ENCODE assay signal across 21 mouse cellular contexts in the genomic region with DNA sequence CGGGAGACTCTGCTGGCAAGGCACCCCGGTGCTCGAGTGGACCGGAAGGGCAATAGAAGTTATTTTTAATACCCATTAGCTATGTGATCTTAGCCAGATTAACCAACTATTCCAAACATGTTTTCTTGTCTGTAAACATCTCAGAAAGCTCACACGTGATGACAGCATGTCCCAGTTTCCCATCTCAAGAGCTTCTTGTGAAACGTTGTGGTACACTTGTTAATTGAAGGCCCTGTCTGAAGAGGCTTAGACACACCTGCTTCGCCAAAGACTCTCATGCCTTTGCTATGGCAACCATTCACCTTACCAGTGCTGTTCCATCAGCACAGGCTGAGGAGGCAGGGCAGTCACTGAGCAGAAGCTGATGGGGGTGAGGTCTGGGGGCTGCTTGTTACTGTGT.
"Had no signal": no experiment of that assay in that cellular context is flagged by ENCODE, and none has a peak within 500 bp of the region (broad histone marks: within the 10 kb centered on the region; RNA-seq: fewer than 3 reads in every experiment).

No protein-coding gene starts in this region.

- H3K27me3 ChIP-seq: limb, embryonic 12.5 days; limb, embryonic 15.5 days; midbrain, embryonic 12.5 days; midbrain, embryonic 15.5 days; neural tube, embryonic 13.5 days; stomach, embryonic 15.5 days had no signal

- H3K36me3 ChIP-seq: limb, embryonic 12.5 days; limb, embryonic 15.5 days; midbrain, embryonic 12.5 days; midbrain, embryonic 15.5 days; neural tube, embryonic 13.5 days; stomach, embryonic 15.5 days had no signal

- H3K9me3 ChIP-seq: limb, embryonic 12.5 days; limb, embryonic 15.5 days; midbrain, embryonic 12.5 days; midbrain, embryonic 15.5 days; neural tube, embryonic 13.5 days; stomach, embryonic 15.5 days had no signal

- H3K27ac ChIP-seq: limb, embryonic 12.5 days; limb, embryonic 15.5 days; liver, embryonic 14.5 days; macrophage; midbrain, embryonic 12.5 days; midbrain, embryonic 15.5 days; neural tube, embryonic 13.5 days; stomach, embryonic 15.5 days had no signal

- H3K4me3 ChIP-seq: limb, embryonic 12.5 days; limb, embryonic 15.5 days; midbrain, embryonic 12.5 days; midbrain, embryonic 15.5 days; myocyte; neural tube, embryonic 13.5 days; stomach, embryonic 15.5 days had no signal

- DNase-seq: kidney, adult 18-20 months; kidney, adult 9 months; kidney, postnatal 14 days; kidney, postnatal 4 days; left cerebral cortex, postnatal 4 days; liver, postnatal 0 days; retina, postnatal 1 day; right cerebral cortex, postnatal 25 days; spleen, adult 18-20 months; thymus, postnatal 36 days had no signal

- ATAC-seq: intestine, embryonic 16.5 days; liver, postnatal 0 days; midbrain, embryonic 15.5 days had no signal

- H3K4me1 ChIP-seq: limb, embryonic 15.5 days; stomach, embryonic 15.5 days had no signal

- H3K9ac ChIP-seq: limb, embryonic 12.5 days; limb, embryonic 15.5 days; liver, embryonic 14.5 days; liver, postnatal 0 days; midbrain, embryonic 12.5 days; midbrain, embryonic 15.5 days; neural tube, embryonic 13.5 days; stomach, embryonic 15.5 days had no signal

- H3K4me2 ChIP-seq: limb, embryonic 12.5 days; limb, embryonic 15.5 days; liver, embryonic 11.5 days; midbrain, embryonic 12.5 days; midbrain, embryonic 15.5 days; neural tube, embryonic 13.5 days; stomach, embryonic 15.5 days had no signal
